Mouse (Mus musculus) liver, embryonic 12.5 days (tissue): ENCODE data around the gene Ubr4. TPM values are rescaled to one million over a fixed set of nuclear protein-coding genes. Genes with fewer than 3 reads are reported as not detected.

Source experiments
- ATAC-seq: fragments of 200-750 bp; cut with Nextera tagmentation; 2 replicates; pipeline ENCODE4 v1.8.0; 2017; ENCODE audit warnings: moderate number of reproducible peaks, mild to moderate bottlenecking, moderate library complexity
- H3K27ac ChIP-seq: fragments of 300-500 bp; sonication (generic); 2 replicates; pipeline ENCODE4 v1.5.1; 2016; ENCODE audit warnings: mild to moderate bottlenecking
- H3K27me3 ChIP-seq: fragments of 300-500 bp; sonication (generic); replicated peaks from 2 replicates; pipeline ENCODE4 v1.6.1; 2016; ENCODE audit warnings: mild to moderate bottlenecking, moderate library complexity
- H3K36me3 ChIP-seq: fragments of 300-500 bp; sonication (generic); 2 replicates; pipeline ENCODE4 v1.6.1; 2016; ENCODE audit warnings: mild to moderate bottlenecking, moderate library complexity
- H3K4me1 ChIP-seq: fragments of 300-500 bp; sonication (generic); 2 replicates; pipeline ENCODE4 v1.6.1; 2016
- H3K4me2 ChIP-seq: fragments of 300-500 bp; sonication (generic); 2 replicates; pipeline ENCODE4 v1.6.1; 2016; ENCODE audit warnings: mild to moderate bottlenecking, moderate library complexity
- H3K4me3 ChIP-seq: fragments of 300-500 bp; sonication (generic); 2 replicates; pipeline ENCODE4 v1.5.1; 2016; ENCODE audit warnings: mild to moderate bottlenecking, moderate library complexity
- H3K9ac ChIP-seq: fragments of 300-500 bp; sonication (generic); 2 replicates; pipeline ENCODE4 v1.6.1; 2016; ENCODE audit warnings: mild to moderate bottlenecking, moderate library complexity
- H3K9me3 ChIP-seq: fragments of 300-500 bp; sonication (generic); replicated peaks from 2 replicates; pipeline ENCODE4 v1.6.1; 2016; ENCODE audit warnings: mild to moderate bottlenecking, moderate library complexity
- WGBS: fragments of 180-500 bp; shearing (Covaris S2); methylation state at CpG from one replicate; pipeline ENCODE4 v1.1.7; 2016; ENCODE audit not compliant: insufficient replicate concordance; 5-methylcytosine and 5-hydroxymethylcytosine counted together
- polyA plus RNA-seq: library from polyadenylated mRNA; unstranded; fragments of >200 nt; fragmentation: Nextera tagmentation; extraction: Ambion mirVana; gene quantifications from 2 replicates; pipeline ENCODE4 v1.2.1, GENCODE M21; 2016

The Ubr4 gene
- polyA plus RNA-seq, 1 experiment from 2014 or later, result 54.7 TPM

DNA sequence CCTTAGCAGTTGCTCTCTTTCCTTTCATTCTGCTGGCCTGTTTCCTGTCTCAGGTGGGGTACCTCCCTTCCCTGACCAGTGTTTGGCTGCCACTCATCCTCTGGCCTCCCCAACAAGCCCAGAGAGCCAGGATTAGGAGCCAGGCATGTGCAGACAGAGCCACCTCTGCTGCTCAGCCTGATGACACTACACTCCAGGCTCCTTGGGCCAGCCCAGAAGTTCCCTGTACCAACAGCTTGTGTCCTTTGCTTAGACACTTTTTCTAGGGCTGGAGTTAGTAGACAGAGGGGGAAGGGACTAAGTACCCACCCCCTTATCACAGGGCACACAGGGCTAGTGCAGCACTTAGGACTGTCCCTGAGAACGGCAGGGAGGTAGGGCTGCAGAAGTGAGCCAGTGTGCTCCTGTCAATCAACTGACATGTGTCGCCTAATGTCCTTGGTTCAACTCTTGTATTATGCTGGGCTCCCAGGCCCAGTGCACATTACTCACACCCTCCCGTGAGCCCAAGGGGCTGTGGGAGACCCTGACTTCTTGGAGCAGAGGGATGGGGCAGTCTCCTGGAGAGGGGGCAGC lies 139.9 kb downstream of the Ubr4 start:
- H3K27ac ChIP-seq, result no peak overlapping the region
- WGBS, result 33% methylated on average over 3 of the region's 3 CpGs
- H3K36me3 ChIP-seq, result peaks cover 45% of the 10 kb centered on the region
- 0 out of 2 replicates have a peak, but pooled peaks cover 3% of the 10 kb centered on the region for H3K27me3 ChIP-seq
- H3K9me3 ChIP-seq, result no peaks in the 10 kb centered on the region
- no peak overlapping the region for H3K4me3 ChIP-seq
- ATAC-seq, result no peak
- H3K9ac ChIP-seq, result no peak overlapping the region
- H3K4me1 ChIP-seq, result no peaks in the 10 kb centered on the region; the same call in 1 of the 2 replicates
- no peak overlapping the region for H3K4me2 ChIP-seq

DNA sequence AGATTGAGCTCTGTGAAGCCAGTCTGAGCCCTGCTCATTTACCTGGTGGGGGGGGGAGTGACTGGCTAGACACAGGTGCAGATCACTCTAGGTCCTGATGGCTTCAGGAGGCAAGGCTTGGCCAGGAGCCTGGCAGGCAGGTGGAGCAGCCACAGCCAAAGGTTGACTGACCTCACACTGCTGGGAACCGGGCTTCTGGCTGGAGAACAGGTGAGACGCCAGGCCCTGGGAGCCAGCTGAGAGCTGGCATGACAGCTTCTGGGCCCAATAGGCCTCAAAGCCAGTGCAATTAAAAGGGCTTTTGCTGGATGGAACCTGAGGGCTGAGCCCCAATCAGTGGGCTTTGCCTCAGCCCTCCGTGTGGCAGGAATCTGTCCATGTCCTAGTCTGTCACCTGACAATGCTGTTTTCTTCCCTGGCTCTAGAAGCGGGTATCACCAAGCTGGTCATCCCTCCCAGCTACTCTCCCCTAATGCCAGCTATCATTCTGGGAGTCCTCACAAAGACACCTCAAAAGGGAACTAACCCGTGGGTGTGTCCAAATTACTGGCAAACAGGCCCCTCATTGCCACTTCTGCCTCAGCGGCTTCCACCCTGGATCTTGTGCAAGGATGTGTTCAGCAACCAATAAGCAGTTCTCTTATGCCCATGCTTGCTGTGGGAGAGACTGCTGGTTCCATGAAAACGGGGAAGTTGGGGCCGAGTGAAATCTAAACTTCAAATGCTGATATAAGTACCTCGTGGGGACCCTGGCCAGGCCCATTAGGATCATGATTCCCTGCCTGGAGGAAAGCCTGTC lies 141.0 kb downstream of the Ubr4 start:
- H3K4me3 ChIP-seq, result no peak overlapping the region
- 0 out of 2 replicates have a peak, but pooled peaks cover 3% of the 10 kb centered on the region for H3K27me3 ChIP-seq
- WGBS, result 47% methylated on average over 9 of the region's 9 CpGs
- H3K36me3 ChIP-seq, result peaks cover 34% of the 10 kb centered on the region
- no peaks in the 10 kb centered on the region for H3K9me3 ChIP-seq
- H3K9ac ChIP-seq, result no peak overlapping the region
- H3K4me2 ChIP-seq, result no peak overlapping the region
- H3K27ac ChIP-seq, result 0 out of 2 replicates have a peak overlapping the region, but pooled peaks have one; percentile 11
- H3K4me1 ChIP-seq, result no peaks in the 10 kb centered on the region; the same call in 1 of the 2 replicates
- ATAC-seq, result no peak

DNA sequence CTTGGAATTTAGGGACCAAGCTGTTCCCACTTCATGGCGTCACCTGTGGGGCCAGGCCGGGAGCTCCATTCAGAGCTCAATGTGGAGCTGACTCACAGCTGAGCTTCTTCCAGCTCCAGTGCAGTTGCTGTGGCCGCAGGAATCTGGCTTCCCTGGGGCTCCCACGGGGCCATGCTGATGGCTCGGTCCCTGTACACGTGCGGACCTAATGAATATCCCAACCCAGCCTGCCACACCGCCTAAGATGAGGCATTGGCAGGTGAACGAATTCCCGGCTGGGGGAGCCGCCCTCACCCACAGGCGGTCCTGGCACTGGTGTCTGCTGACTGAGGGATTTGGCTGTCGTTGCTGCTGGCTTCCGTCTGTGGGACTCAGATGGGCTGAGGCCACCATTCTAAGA lies 148.4 kb downstream of the Ubr4 start:
- Histone ChIP-seq H3K4me3 (no peak overlapping the region), H3K4me1 (no peaks in the 10 kb centered on the region), H3K4me2 (no peak overlapping the region), H3K36me3 (no peaks in the 10 kb centered on the region), H3K9ac (no peak overlapping the region), H3K27ac (no peak overlapping the region), H3K27me3 (0 out of 2 replicates have a peak, but pooled peaks cover 8% of the 10 kb centered on the region), H3K9me3 (peaks cover 9% of the 10 kb centered on the region)
- no peak for ATAC-seq
- 69% methylated on average over 14 of the region's 14 CpGs for WGBS

DNA sequence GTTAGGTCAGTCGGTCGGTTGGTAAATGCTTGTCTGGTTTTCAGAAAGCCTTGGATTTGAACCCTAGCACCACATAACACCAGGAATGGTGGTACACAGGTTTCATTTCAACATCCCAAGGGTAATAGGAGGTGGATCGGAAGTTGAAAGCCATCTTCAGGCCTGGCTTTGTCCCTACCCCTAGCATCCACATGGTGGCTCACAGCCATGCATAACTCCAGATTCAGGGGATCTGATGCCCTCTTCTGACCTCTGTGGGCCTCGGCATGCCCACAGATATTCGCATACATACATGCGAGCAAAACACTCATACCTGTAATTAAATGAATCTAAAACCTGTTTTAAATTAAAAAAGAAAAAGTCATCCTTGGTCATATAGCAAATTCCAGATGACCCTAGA lies 149.3 kb downstream of the Ubr4 start:
- Histone ChIP-seq H3K4me3 (no peak overlapping the region), H3K9me3 (peaks cover 11% of the 10 kb centered on the region), H3K9ac (no peak overlapping the region; the same call in 1 of the 2 replicates), H3K27ac (no peak overlapping the region), H3K27me3 (0 out of 2 replicates have a peak, but pooled peaks cover 6% of the 10 kb centered on the region), H3K36me3 (no peaks in the 10 kb centered on the region), H3K4me2 (no peak overlapping the region), H3K4me1 (no peaks in the 10 kb centered on the region)
- ATAC-seq, result no peak
- WGBS, result 74% methylated on average over 6 of the region's 6 CpGs

DNA sequence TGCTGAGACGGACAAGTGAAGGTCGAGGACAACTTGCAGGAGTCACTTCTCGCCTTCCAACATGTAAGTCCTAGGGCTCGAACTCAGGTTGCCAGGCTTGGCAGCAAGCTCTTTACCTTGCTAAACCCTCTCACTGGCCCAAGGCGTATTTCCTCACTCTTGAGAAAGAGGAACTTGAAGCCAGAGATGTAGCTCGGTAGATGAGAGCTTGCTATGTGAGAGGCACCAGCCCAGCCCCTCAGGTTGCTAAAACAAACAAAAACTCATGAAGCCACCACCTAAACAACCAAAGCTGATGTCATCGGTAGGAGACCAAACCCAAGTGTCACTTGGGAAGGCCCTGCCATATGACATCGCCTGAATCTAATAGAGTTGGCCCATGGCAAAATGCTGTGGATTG lies 151.5 kb downstream of the Ubr4 start:
- H3K27ac ChIP-seq, result no peak overlapping the region
- no peaks in the 10 kb centered on the region for H3K4me1 ChIP-seq
- 0 out of 2 replicates have a peak, but pooled peaks cover 5% of the 10 kb centered on the region for H3K27me3 ChIP-seq
- H3K9ac ChIP-seq, result no peak overlapping the region
- H3K4me3 ChIP-seq, result no peak overlapping the region
- no peak overlapping the region for H3K4me2 ChIP-seq
- ATAC-seq, result no peak
- H3K9me3 ChIP-seq, result peaks cover 11% of the 10 kb centered on the region
- H3K36me3 ChIP-seq, result no peaks in the 10 kb centered on the region
- 60% methylated on average over 8 of the region's 8 CpGs for WGBS

DNA sequence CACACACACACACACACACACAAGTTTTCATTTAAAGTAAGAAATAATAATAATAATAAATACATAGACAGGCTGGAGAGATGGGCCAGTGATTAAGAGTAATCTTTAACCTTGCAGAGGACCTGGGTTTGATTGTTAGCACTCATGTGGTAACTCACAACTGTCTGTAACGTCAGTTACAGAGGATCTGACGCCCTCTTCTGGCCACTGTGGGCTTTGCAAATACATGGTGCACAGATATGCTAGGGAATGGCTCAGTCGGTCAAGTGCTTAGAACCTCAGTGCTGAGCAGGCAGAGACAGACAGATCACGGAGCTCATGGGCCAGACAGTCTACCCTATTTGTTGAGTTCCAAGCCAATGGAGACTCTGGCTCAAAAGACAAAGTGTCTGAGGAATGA lies 153.3 kb downstream of the Ubr4 start:
- Histone ChIP-seq H3K36me3 (no peaks in the 10 kb centered on the region), H3K9ac (no peak overlapping the region), H3K4me1 (no peaks in the 10 kb centered on the region), H3K4me3 (no peak overlapping the region), H3K27me3 (no peaks in the 10 kb centered on the region), H3K4me2 (no peak overlapping the region), H3K9me3 (peaks cover 11% of the 10 kb centered on the region), H3K27ac (no peak overlapping the region)
- ATAC-seq, result no peak
- WGBS, result 56% methylated on average over 4 of the region's 4 CpGs

DNA sequence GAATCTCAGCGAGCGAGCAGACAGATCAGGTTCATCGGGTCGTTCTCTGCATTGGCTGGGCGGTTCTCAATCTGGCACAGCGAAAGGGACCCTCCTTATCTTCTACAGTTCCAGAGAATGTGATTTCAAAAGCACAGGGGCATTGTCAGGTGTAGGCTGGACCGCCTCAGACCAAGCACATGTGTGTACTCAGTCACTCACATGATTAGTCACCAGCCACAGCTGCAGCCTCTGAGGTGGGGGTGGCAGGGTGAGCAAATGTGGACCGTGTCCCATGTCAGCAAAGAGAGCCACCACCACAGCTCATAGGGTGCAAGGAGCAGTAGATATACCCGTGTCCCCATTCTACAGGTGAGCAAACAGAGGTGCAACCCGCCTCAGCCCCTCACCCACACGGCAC lies 154.3 kb downstream of the Ubr4 start:
- H3K27me3 ChIP-seq, result no peaks in the 10 kb centered on the region
- H3K9ac ChIP-seq, result no peak overlapping the region
- ATAC-seq, result no peak
- H3K4me3 ChIP-seq, result no peak overlapping the region
- H3K27ac ChIP-seq, result no peak overlapping the region
- H3K4me1 ChIP-seq, result no peaks in the 10 kb centered on the region
- 74% methylated on average over 11 of the region's 11 CpGs for WGBS
- peaks cover 11% of the 10 kb centered on the region for H3K9me3 ChIP-seq
- no peaks in the 10 kb centered on the region for H3K36me3 ChIP-seq
- no peak overlapping the region for H3K4me2 ChIP-seq

DNA sequence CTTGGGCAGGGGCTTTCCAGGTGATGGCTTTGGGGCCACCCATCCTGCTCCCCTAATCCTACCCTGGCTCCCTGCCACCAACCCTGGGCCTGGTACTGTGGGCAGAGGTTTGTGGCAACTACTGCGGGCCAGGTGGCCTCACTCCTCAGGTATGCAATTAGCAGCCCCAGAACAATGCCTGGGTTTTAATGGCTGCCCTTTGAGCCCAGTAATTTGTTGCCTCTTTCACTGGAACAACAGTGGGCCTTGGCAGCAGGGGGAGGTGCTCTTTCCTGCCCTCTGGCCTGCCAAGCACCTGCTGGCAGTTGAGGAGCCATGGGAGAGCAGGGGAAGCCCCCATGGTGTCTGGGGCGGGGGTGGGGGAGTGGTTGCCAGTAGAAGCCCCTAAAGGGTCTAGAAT lies 156.7 kb downstream of the Ubr4 start:
- Histone ChIP-seq H3K4me1 (peaks cover 8% of the 10 kb centered on the region; the same call in 1 of the 2 replicates), H3K27ac (no peak overlapping the region), H3K9ac (no peak overlapping the region), H3K27me3 (no peaks in the 10 kb centered on the region; the same call in 1 of the 2 replicates), H3K4me3 (no peak overlapping the region), H3K9me3 (peaks cover 11% of the 10 kb centered on the region), H3K4me2 (no peak overlapping the region), H3K36me3 (no peaks in the 10 kb centered on the region)
- WGBS, result 76% methylated on average over 2 of the region's 2 CpGs
- ATAC-seq, result no peak

DNA sequence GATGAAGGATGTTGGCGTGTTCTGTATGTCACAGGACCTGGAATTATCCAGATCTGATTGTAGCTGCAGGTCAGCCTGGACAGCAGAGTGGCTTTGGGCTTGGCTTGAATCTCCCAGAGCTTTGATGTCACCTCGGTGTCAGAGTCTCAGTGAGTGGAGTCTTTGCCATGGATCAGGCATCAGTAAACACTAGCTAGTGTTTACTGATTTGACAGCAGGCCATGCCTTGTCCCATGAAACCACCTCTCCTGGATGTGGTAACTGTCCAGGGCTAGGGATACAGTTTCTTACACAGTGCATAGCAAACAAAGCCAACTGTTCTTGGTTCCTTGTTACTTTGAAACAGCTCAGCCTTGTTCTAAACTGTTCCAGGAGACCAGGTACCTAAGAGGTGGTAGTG lies 159.1 kb downstream of the Ubr4 start:
- no peaks in the 10 kb centered on the region for H3K36me3 ChIP-seq
- H3K9ac ChIP-seq, result no peak overlapping the region
- no peaks in the 10 kb centered on the region; the same call in 1 of the 2 replicates for H3K27me3 ChIP-seq
- H3K4me1 ChIP-seq, result peaks cover 8% of the 10 kb centered on the region; the same call in 1 of the 2 replicates
- H3K27ac ChIP-seq, result no peak overlapping the region
- H3K4me3 ChIP-seq, result no peak overlapping the region
- no peak overlapping the region for H3K4me2 ChIP-seq
- ATAC-seq, result no peak
- H3K9me3 ChIP-seq, result no peaks in the 10 kb centered on the region
- 59% methylated on average over 2 of the region's 2 CpGs for WGBS

DNA sequence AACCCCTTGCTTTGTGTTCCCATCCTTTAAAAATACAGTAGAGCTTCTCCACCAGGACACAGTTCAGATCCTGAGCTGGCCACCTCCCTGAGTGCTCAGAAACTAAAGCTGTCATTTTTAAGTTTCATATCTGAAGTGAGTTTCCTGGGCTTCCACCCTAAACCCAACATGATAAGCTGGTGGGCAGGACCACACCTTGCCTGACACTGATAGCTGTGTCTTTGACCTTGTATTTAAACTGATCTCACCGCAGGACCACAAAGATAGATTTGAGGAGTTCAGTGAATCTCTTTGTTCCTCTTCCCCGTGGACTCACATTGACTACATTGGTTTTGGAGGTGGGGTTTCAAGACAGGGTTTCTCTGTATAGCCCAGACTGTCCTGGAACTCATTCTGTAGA lies 160.6 kb downstream of the Ubr4 start:
- no peaks in the 10 kb centered on the region for H3K36me3 ChIP-seq
- peaks cover 8% of the 10 kb centered on the region; the same call in 1 of the 2 replicates for H3K4me1 ChIP-seq
- H3K9ac ChIP-seq, result no peak overlapping the region
- no peaks in the 10 kb centered on the region for H3K9me3 ChIP-seq
- H3K4me2 ChIP-seq, result no peak overlapping the region
- no peak overlapping the region for H3K4me3 ChIP-seq
- H3K27me3 ChIP-seq, result no peaks in the 10 kb centered on the region; the same call in 1 of the 2 replicates
- WGBS, result 30% methylated on average over 2 of the region's 2 CpGs
- H3K27ac ChIP-seq, result no peak overlapping the region
- no peak for ATAC-seq

DNA sequence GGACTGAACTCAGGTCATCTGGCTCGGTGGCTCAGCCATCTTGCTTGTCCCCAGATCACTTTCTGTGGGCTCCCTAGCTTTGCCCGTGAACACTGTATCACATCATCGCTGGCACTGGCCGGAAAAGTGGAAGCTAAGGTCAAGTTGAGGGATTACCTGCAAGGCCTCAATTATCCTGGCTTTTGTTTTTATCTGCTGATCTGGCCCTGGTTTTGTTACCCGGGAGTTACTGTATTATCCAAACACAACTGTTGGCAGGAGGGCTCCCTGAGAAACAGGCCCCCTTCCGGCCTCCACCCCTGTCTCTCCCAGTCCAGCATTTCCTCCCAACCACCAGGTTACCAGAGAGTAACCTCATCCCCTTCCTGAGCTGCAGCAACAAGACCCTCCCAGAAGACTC lies 166.8 kb downstream of the Ubr4 start:
- Histone ChIP-seq H3K9me3 (no peaks in the 10 kb centered on the region), H3K4me2 (no peak overlapping the region), H3K36me3 (no peaks in the 10 kb centered on the region), H3K9ac (no peak overlapping the region), H3K27me3 (peaks cover 10% of the 10 kb centered on the region), H3K27ac (no peak overlapping the region), H3K4me3 (no peak overlapping the region), H3K4me1 (no peaks in the 10 kb centered on the region)
- whole genome bisulfite sequencing, result 59% methylated on average over 6 of the region's 6 CpGs
- ATAC-seq, result no peak

DNA sequence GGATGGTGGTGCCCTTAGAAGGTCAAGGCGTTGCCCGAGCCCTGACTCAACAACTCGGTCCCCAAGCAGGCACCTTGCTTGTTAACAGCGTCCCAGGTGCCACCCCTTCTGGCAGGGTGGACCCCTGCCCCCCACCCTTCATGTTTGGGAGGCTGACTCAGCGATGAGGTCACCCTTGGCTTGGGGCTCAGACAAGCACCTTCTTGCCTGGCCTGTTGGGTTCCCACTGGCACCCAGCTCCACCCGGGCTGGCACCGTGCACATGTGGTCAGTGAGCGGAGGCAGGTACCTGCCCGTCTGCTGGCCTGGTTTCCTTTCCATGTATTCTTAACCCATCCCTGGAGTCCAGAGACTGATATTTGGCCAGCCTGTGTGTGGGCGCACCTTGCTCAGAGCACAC lies 169.5 kb downstream of the Ubr4 start:
- H3K27me3 ChIP-seq, result peaks cover 10% of the 10 kb centered on the region
- no peaks in the 10 kb centered on the region for H3K36me3 ChIP-seq
- no peak overlapping the region for H3K4me3 ChIP-seq
- H3K27ac ChIP-seq, result no peak overlapping the region
- no peaks in the 10 kb centered on the region for H3K4me1 ChIP-seq
- no peaks in the 10 kb centered on the region for H3K9me3 ChIP-seq
- ATAC-seq, result no peak
- no peak overlapping the region for H3K4me2 ChIP-seq
- H3K9ac ChIP-seq, result no peak overlapping the region
- 76% methylated on average over 10 of the region's 10 CpGs for WGBS
